Mouse (Mus musculus): ENCODE measurements around the gene Ppm1h. TPM values are rescaled to one million over a fixed set of nuclear protein-coding genes. Genes with fewer than 3 reads are reported as not detected.

The Ppm1h gene
- polyA plus RNA-seq, 1 experiment from 2014 or later = 13.7 TPM

DNA sequence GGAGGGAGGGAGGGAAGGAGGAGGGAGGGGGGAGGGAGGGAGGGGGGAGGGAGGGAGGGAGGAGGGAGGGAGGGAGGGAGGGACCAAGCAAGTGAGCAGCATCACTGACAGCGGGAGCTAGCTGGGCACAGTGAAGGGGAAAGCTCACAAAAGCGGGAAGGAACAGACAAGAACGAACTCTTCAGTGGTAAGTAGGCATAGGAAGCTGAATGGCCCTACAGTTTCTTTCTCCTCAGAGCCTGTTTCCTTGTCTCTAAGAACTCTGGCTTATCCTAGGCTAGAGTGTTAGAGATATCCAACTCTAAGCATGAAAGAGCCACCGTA, 2.5 kb downstream of the Ppm1h start:
- no peaks in the 10 kb centered on the region; the same call in 1 of the 2 replicates for H3K27me3 ChIP-seq (replicated peaks)
- no peak overlapping the region for H3K4me3 ChIP-seq (replicated peaks)
- H3K9me3 ChIP-seq = no peaks in the 10 kb centered on the region
- H3K4me1 ChIP-seq (replicated peaks) = peaks cover 9% of the 10 kb centered on the region
- no peak overlapping the region for H3K9ac ChIP-seq
- H3K36me3 ChIP-seq = no peaks in the 10 kb centered on the region
- H3K4me2 ChIP-seq (replicated peaks) = no peak overlapping the region
- no peak for ATAC-seq
- H3K27ac ChIP-seq = no peak overlapping the region
- 63% methylated on average over 4 of the region's 4 CpGs for WGBS

DNA sequence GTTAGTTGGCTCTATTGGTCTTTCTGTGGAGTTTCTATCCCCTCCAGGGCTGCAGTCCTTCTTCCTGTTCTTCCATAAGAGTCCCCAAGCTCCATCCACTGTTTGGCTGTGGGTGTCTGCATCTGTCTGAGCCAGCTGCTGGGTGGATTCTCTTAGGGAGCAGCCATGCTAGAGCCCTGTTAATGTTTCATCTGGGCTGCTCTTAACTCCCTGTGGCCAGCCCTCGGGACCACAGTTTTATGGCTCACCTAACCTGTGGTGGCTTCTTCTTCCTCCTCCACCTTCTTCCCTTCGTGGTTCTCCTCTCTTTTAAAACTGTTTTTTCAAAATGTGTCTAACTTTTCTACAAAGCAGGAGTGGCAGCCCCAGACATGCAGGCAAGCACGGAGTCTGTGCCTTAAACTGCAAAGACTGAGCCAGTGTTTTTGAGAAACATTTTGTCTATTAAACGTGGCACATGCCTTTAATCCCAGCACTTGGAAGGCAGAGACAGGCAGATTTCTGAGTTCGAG, 5.3 kb downstream of the Ppm1h start:
- no peak overlapping the region for H3K4me3 ChIP-seq (replicated peaks)
- H3K4me1 ChIP-seq (replicated peaks) = peaks cover 3% of the 10 kb centered on the region
- H3K9me3 ChIP-seq = no peaks in the 10 kb centered on the region
- no peak overlapping the region for H3K27ac ChIP-seq
- no peak overlapping the region for H3K9ac ChIP-seq
- 63% methylated on average over 5 of the region's 5 CpGs for WGBS
- no peaks in the 10 kb centered on the region; the same call in 1 of the 2 replicates for H3K27me3 ChIP-seq (replicated peaks)
- H3K36me3 ChIP-seq = no peaks in the 10 kb centered on the region
- peak; percentile 50; the same call in 1 of the 2 replicates for ATAC-seq
- H3K4me2 ChIP-seq (replicated peaks) = no peak overlapping the region

DNA sequence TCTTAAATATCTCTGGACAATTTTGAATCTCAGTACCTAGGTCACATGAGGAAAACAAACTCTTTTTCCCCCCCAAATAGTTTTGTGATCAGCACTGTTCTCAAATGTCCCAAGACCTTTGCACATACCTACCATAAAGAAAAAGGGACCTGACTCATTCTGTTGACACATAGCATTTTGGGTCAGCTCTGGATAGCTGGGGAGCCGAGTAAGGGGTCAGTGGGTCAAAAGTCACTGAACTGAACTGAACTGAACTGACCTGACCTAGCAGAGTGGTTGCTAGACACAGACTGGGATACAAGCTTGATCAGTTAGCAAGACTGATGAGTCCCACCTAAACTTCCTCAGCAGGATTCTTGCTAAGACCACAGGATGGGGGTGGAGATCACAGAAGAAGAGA, 6.7 kb downstream of the Ppm1h start:
- 15% methylated on average over 1 of the region's 1 CpGs for WGBS

DNA sequence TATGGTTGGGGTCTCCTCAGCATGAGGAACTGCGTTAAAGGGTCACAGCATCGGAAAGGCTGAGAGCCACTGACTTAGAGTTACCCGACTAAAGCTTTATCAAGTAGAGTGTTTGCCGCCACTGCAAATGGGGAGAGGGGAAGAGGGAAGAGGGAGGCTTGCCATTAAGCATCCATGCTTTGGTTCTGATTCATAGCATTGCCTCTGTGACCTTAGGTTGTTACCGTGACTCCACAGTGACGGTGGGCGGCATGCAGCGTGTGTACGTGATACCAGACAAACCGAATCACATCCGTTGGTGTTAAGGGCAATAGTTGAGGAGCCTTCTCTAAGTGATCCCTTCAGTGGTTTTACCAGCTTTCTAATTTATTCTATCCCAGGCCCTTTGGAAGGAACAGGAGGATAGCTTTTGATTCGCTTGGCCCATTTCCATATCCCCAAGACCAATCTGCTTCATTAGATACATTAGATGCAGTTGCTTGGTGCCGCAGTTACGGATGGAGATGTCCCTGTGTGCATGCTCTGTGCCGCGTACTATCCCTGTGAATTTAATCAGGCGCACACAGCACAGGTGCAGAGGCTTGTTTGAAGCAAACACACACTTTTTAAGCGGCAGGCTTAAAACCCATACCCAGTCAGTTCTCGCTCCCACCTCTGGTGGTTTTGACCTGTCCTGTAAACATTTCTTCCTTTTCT, 7.4 kb downstream of the Ppm1h start:
- Histone ChIP-seq H3K4me3 (replicated peaks) (no peak overlapping the region), H3K36me3 (no peaks in the 10 kb centered on the region), H3K4me1 (replicated peaks) (no peaks in the 10 kb centered on the region), H3K27ac (no peak overlapping the region), H3K9ac (no peak overlapping the region), H3K27me3 (replicated peaks) (no peaks in the 10 kb centered on the region; the same call in 1 of the 2 replicates), H3K9me3 (no peaks in the 10 kb centered on the region), H3K4me2 (replicated peaks) (no peak overlapping the region)
- no peak for ATAC-seq
- WGBS = 91% methylated on average over 19 of the region's 19 CpGs

More for the DNA sequence above, 6.7 kb downstream of the Ppm1h start:
- Histone ChIP-seq H3K27ac (no peak overlapping the region), H3K9me3 (no peaks in the 10 kb centered on the region), H3K4me2 (replicated peaks) (no peak overlapping the region), H3K4me1 (replicated peaks) (peaks cover 3% of the 10 kb centered on the region), H3K36me3 (no peaks in the 10 kb centered on the region), H3K9ac (no peak overlapping the region), H3K27me3 (replicated peaks) (no peaks in the 10 kb centered on the region; the same call in 1 of the 2 replicates), H3K4me3 (replicated peaks) (no peak overlapping the region)
- no peak for ATAC-seq

DNA sequence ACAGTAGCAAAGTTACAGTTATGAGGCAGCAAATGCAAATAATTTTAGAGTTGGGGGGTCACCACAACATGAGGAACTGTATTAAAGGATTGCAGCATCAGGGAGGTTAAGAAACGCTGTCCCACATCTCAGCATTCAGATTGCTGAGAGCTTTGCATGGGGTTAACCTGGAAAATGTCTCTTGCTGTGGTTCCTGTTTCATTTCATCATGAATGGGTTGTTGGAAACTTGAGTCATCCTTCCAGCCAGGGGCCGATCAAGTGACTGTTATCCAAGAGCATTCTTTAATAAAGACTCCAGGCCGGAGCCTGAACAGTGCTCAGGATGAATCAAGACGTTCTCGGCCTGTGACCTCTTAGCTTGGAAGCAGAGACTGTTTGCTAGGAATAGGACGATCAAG, 12.1 kb downstream of the Ppm1h start:
- no peaks in the 10 kb centered on the region for H3K36me3 ChIP-seq
- 71% methylated on average over 6 of the region's 6 CpGs for WGBS
- no peak overlapping the region for H3K9ac ChIP-seq
- H3K9me3 ChIP-seq = no peaks in the 10 kb centered on the region
- no peak overlapping the region for H3K4me3 ChIP-seq (replicated peaks)
- no peaks in the 10 kb centered on the region for H3K27me3 ChIP-seq (replicated peaks)
- ATAC-seq = no peak
- no peaks in the 10 kb centered on the region for H3K4me1 ChIP-seq (replicated peaks)
- H3K4me2 ChIP-seq (replicated peaks) = no peak overlapping the region
- no peak overlapping the region for H3K27ac ChIP-seq

DNA sequence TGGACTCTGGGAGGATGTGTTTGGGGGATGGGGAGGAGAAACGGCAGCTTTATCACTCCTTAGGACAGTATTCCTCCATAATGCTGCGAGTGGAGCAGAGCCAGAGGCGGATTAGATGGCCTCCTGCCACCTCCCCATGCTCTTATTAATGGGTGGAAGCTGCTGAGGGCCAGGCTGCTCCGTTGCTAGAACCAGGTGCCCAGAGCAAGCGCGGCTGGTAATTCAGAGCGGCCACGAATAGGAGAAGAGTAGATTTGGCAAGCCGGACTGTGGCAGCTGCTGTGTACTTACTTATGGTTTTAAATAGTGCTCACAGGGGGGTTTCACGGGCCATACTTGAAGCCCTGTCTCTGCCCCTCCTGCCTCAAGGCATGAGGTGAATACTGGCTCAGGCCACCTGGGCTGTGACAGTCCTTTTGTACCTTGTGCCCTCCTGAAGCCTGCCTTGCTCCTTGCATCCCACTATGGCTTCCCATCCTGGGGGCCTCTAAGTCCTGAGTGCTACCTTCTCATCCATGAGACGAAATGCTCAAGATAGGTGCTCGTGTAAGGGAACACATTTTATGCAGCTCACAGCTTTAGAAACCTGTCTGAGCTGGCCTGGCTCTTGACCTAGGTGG, 14.7 kb downstream of the Ppm1h start:
- no peak overlapping the region for H3K9ac ChIP-seq
- 0 out of 2 replicates have a peak, but pooled peaks have one; percentile 15 for ATAC-seq
- no peaks in the 10 kb centered on the region for H3K4me1 ChIP-seq (replicated peaks)
- no peak overlapping the region for H3K4me2 ChIP-seq (replicated peaks)
- WGBS = 66% methylated on average over 12 of the region's 12 CpGs
- H3K9me3 ChIP-seq = no peaks in the 10 kb centered on the region
- H3K27ac ChIP-seq = no peak overlapping the region
- no peaks in the 10 kb centered on the region for H3K36me3 ChIP-seq
- H3K27me3 ChIP-seq (replicated peaks) = no peaks in the 10 kb centered on the region
- no peak overlapping the region for H3K4me3 ChIP-seq (replicated peaks)

DNA sequence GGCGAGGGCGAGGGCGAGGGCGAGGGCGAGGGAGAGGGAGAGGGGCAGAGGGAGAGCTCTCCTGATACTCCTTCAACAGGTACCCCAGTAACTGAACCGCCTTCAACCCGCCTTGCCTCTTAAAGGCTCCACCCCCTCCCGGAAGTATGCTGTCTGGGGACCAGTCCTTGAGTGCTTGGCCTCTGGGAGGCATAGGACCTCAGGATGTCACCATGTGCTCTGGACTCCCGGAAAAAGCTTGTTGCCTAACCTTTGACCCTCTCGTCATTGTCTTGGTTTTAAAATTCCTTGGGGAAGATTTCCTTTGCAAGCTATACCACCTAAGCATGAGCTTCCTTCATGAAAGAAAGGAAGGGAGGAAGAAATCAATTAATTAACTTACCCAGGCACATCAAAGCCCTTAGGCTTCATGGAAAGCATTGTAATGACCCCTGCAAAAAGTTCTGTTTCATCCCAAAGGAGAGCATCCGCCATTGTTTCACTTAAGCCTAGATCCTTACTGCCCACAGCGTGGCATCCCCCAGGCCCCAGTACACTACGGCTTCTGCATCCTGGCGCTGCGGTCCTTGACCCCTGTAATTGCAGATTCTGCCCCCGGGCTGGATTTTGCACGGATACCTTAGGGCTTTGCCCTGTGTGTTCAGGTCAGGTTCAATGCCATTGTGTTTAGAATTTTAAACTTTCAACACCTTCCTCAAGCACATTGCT, 15.5 kb downstream of the Ppm1h start:
- WGBS = 84% methylated on average over 17 of the region's 17 CpGs
- Histone ChIP-seq H3K4me1 (replicated peaks) (no peaks in the 10 kb centered on the region), H3K9ac (no peak overlapping the region), H3K36me3 (no peaks in the 10 kb centered on the region), H3K4me3 (replicated peaks) (no peak overlapping the region), H3K27ac (no peak overlapping the region), H3K4me2 (replicated peaks) (no peak overlapping the region), H3K9me3 (no peaks in the 10 kb centered on the region), H3K27me3 (replicated peaks) (no peaks in the 10 kb centered on the region)
- peak; percentile 33; the same call in 1 of the 2 replicates for ATAC-seq

DNA sequence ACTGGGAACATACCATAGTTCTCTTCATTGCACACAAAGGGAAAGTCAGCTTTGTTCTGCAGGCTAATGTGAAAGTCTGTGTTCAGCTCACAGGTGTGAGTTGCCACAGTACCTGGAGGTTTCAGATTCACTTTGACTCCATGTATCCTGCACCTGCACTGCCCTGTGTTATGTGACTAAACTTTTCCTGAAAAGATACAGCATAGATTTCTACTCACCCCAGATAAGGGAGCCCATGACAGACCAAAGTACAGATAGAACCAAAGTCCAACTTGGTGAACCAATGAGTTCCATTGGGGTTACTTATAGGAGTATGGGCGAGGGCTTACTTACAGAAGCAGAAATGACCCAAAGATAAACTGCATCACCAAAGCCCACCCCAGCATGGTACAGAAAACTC, 17.8 kb downstream of the Ppm1h start:
- Histone ChIP-seq H3K9me3 (no peaks in the 10 kb centered on the region), H3K9ac (no peak overlapping the region), H3K36me3 (no peaks in the 10 kb centered on the region), H3K4me1 (replicated peaks) (no peaks in the 10 kb centered on the region), H3K27ac (no peak overlapping the region), H3K4me3 (replicated peaks) (no peak overlapping the region), H3K4me2 (replicated peaks) (no peak overlapping the region), H3K27me3 (replicated peaks) (no peaks in the 10 kb centered on the region)
- 91% methylated on average over 1 of the region's 1 CpGs for WGBS
- peak; percentile 90 for ATAC-seq

DNA sequence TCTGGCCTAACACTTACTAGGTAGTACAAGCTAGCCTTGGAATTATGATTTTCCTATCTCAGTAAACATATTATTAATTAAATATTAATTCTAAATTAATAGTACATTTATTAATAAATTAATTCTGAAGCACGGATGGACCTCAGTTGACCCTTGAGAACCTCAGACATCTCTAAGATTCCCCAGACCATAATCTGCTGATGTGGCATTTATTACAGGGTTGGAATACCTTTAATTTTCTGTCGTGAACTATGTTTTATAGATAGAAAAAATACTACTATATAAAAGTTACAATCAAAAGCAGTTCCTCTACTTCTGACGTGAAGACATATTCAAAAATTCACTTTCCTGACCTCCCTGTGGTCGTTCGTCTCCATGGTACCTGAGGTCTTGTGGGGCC, 19.8 kb downstream of the Ppm1h start:
- Histone ChIP-seq H3K27ac (no peak overlapping the region), H3K9me3 (no peaks in the 10 kb centered on the region), H3K4me2 (replicated peaks) (no peak overlapping the region), H3K9ac (no peak overlapping the region), H3K4me1 (replicated peaks) (no peaks in the 10 kb centered on the region), H3K4me3 (replicated peaks) (no peak overlapping the region), H3K27me3 (replicated peaks) (no peaks in the 10 kb centered on the region), H3K36me3 (no peaks in the 10 kb centered on the region)
- 80% methylated on average over 5 of the region's 5 CpGs for WGBS
- no peak for ATAC-seq

DNA sequence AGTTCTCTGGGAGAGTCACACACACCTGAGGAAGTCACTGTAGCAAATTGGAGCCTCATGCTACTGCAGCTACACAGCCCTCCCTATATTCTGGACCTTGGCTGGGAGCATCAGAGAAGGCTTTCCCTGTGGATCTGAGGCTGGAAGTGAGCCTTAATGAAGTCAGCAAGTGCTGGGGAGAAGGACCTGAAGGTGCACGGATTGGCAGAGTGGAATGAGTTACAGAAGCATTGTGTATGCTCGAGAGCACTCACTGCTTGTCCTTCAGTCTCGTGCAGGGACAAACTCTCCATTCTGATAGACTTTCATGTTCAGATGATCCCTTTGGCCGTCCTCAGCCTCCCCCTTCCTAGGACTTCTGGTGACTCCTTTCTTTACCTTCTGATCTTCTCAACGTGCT, 26.3 kb downstream of the Ppm1h start:
- no peak overlapping the region for H3K27ac ChIP-seq
- no peaks in the 10 kb centered on the region for H3K36me3 ChIP-seq
- WGBS = 80% methylated on average over 5 of the region's 5 CpGs
- no peak for ATAC-seq
- H3K9me3 ChIP-seq = no peaks in the 10 kb centered on the region
- no peak overlapping the region for H3K9ac ChIP-seq
- no peaks in the 10 kb centered on the region for H3K4me1 ChIP-seq (replicated peaks)
- no peak overlapping the region for H3K4me2 ChIP-seq (replicated peaks)
- H3K4me3 ChIP-seq (replicated peaks) = no peak overlapping the region
- H3K27me3 ChIP-seq (replicated peaks) = no peaks in the 10 kb centered on the region

DNA sequence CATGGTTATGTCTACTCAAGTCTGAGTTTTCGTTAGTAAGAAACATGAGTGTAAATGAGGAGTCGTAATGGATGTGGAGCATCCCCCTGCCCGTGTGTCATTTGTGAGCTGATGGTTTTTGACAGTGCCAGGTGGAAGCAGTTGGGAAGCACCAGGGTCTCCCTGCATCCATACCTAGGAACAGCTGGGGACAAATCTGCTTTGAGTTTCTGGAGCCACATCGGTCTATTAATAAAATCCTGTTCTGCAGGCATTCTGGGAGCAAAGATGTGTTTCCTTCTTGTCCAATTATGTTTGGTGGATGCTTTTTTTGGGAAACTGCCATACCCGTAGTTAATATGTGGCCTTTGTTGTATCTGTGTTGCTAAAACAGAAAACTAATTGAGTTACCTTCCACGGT, 26.9 kb downstream of the Ppm1h start:
- H3K9ac ChIP-seq = no peak overlapping the region
- no peaks in the 10 kb centered on the region for H3K4me1 ChIP-seq (replicated peaks)
- H3K27me3 ChIP-seq (replicated peaks) = no peaks in the 10 kb centered on the region
- H3K4me3 ChIP-seq (replicated peaks) = no peak overlapping the region
- no peak overlapping the region for H3K27ac ChIP-seq
- no peaks in the 10 kb centered on the region for H3K9me3 ChIP-seq
- WGBS = 89% methylated on average over 6 of the region's 6 CpGs
- ATAC-seq = no peak
- H3K4me2 ChIP-seq (replicated peaks) = no peak overlapping the region
- H3K36me3 ChIP-seq = no peaks in the 10 kb centered on the region

DNA sequence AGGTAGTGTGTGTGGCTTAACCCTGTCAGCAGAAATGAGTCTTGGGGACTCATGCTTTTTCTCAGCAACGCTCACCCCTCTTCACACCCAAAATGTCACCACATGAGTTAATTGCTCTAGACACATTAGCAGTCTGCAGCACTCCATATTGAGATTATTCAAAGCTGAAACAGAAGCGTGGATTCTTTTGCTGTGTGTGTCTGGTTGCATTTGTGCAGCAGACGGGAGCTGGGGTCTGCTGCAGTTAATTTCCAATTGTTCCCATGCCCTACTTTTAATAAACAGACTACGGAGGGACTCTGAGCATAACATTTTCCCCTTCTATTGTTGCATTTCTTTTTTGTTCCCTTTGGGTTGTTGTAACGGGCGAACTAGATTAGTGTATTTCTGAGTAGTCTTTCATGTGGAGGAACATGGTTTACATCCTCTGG, 32.8 kb downstream of the Ppm1h start:
- H3K27ac ChIP-seq = no peak overlapping the region
- no peak overlapping the region for H3K4me3 ChIP-seq (replicated peaks)
- no peaks in the 10 kb centered on the region for H3K27me3 ChIP-seq (replicated peaks)
- no peak overlapping the region for H3K4me2 ChIP-seq (replicated peaks)
- no peaks in the 10 kb centered on the region for H3K9me3 ChIP-seq
- ATAC-seq = no peak
- no peaks in the 10 kb centered on the region for H3K36me3 ChIP-seq
- H3K4me1 ChIP-seq (replicated peaks) = no peaks in the 10 kb centered on the region
- H3K9ac ChIP-seq = no peak overlapping the region
- WGBS = 69% methylated on average over 6 of the region's 6 CpGs

Data from intestine, embryonic 15.5 days (tissue).